Mouse (Mus musculus) MEL (cell line): Measurements from ENCODE around the gene Lrrc8a.

ENCODE experiments used
- MAX ChIP-seq: IDR thresholded peaks from 2 replicates; pipeline ENCODE4 v1.6.1; 2011; ENCODE audit warnings: low read length, improper control_type of control experiment
- USF1 ChIP-seq: IDR thresholded peaks from 2 replicates; pipeline ENCODE4 v1.6.1; 2014; ENCODE audit warnings: low read depth, mild to moderate bottlenecking, inconsistent platforms, low read length, improper control_type of control experiment, moderate library complexity

- TF ChIP-seq USF1 (no peak), MAX (no peak)
These were observed 30.0 kb downstream of the Lrrc8a start for GRCm38 (mm10) chr2:30267466-30267865.
